Mouse (Mus musculus) spleen, adult 2 months (tissue): ENCODE measurements at regions not wholly inside any gene's neighbourhood (a gene's known extent, or its start where the extent isn't known, plus 50 kb on each side); places are given as distances from the start of the nearest gene placed in this dataset.
A peak's percentile ranks its signal among the peaks of the same experiment; 100 is the strongest.

ENCODE experiments used
- DNase-seq, 2 experiments: peaks; one replicate each; pipeline versions ENCODE4 v3.0.0 to v3.0.0-alpha.2; 2012 to 2021; ENCODE audit warnings: low spot score in 2 of 2, low read depth in 1 of 2
- H3K27ac ChIP-seq: fragments of 200-500 bp; 2 replicates; pipeline ENCODE4 v1.5.1; 2012; ENCODE audit warnings: low read length, inconsistent platforms; ENCODE audit not compliant: insufficient read depth
- H3K27me3 ChIP-seq: fragments of 200-500 bp; 2 replicates; pipeline ENCODE4 v1.6.1; 2012; ENCODE audit warnings: mild to moderate bottlenecking, moderate library complexity, low read length, inconsistent platforms; ENCODE audit not compliant: control insufficient read depth, insufficient read depth
- H3K36me3 ChIP-seq: fragments of 200-500 bp; 2 replicates; pipeline ENCODE4 v1.6.1; 2012; ENCODE audit warnings: mild to moderate bottlenecking, low read length, inconsistent platforms; ENCODE audit not compliant: control insufficient read depth, insufficient read depth
- H3K4me1 ChIP-seq: fragments of 200-500 bp; 2 replicates; pipeline ENCODE4 v1.6.1; 2011; ENCODE audit warnings: inconsistent platforms; ENCODE audit not compliant: control insufficient read depth, insufficient read depth, insufficient read length
- H3K4me3 ChIP-seq: fragments of 200-500 bp; 2 replicates; pipeline ENCODE4 v1.5.1; 2011; ENCODE audit warnings: mild to moderate bottlenecking, inconsistent platforms; ENCODE audit not compliant: insufficient read depth, insufficient read length; ENCODE audit errors: extremely low read depth
- CTCF ChIP-seq: fragments of 200-500 bp; IDR thresholded peaks from 2 replicates; pipeline ENCODE4 v1.5.1; 2011; ENCODE audit warnings: mild to moderate bottlenecking, inconsistent platforms; ENCODE audit not compliant: insufficient read depth, insufficient read length, insufficient replicate concordance; ENCODE audit errors: extremely low read depth
- POLR2A ChIP-seq: fragments of 200-500 bp; IDR thresholded peaks from 2 replicates; pipeline ENCODE4 v1.6.1; 2011; ENCODE audit warnings: low read depth, low read length, inconsistent platforms
- WGBS: fragments of 180-500 bp; shearing (Covaris S2); methylation state at CpG from one replicate; pipeline ENCODE4 v1.1.7; 2018; 5-methylcytosine and 5-hydroxymethylcytosine counted together

DNA sequence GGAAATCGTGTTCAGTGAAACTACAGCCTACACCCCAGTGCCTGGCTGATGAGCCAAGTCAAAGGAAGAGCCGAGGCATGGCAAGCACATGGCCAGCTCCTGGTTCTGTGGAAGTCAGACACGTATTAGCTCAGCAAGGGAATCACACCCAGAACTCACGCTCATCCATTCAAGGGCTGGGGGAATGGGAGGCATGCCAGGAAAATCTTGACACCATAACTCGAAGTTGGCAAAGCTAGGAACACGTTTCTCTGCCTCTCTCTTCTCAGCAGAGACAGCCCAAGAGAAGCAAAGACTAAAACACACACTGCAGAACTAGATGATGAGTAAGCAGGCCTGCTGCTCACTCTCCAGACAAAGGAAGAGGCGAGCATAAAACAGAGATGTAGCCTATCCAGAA lies 53.5 kb upstream of the Ypel5 start:
- no peak overlapping the region for H3K27ac ChIP-seq
- no peaks in the 10 kb centered on the region for H3K36me3 ChIP-seq
- no peak overlapping the region for H3K4me3 ChIP-seq
- no peaks in the 10 kb centered on the region for H3K4me1 ChIP-seq
- WGBS = 63% methylated on average over 7 of the region's 7 CpGs
- H3K27me3 ChIP-seq = no peaks in the 10 kb centered on the region
- TF ChIP-seq CTCF (no peak), POLR2A (no peak)
- no peak for DNase-seq

DNA sequence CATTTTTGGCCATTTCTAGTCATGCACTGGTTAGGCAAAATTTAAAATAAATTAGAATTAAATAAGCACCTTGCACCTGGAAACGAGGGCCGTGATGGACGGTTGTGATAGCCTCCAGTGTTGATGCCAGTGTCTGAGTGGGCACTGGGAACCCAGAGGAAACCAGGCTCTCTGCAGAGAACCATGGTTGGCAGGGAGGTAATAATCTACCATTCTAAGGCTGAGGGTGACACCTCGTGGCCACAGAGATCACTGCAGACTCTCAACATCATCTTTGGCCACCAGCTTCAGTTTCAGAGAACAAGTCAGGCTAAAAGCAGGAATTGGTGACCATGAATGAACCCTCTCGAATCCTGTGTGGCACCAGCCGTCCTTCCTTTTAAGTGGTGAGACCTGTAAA lies 54.5 kb upstream of the Ypel5 start:
- Histone ChIP-seq H3K27me3 (no peaks in the 10 kb centered on the region), H3K36me3 (no peaks in the 10 kb centered on the region), H3K4me3 (no peak overlapping the region), H3K4me1 (no peaks in the 10 kb centered on the region), H3K27ac (no peak overlapping the region)
- 8% methylated on average over 6 of the region's 6 CpGs for WGBS
- TF ChIP-seq CTCF (peak; percentile 57; the same call in 1 of the 2 replicates), POLR2A (no peak)
- DNase-seq = peak in 1 of 2 experiments; percentile 49

GRCm38 (mm10) chr17:72768266-72768665 lies 68.0 kb upstream of the Ypel5 start:
- WGBS = 61% methylated on average over 4 of the region's 4 CpGs
- no peaks in the 10 kb centered on the region for H3K36me3 ChIP-seq
- DNase-seq = no peak
- no peak overlapping the region for H3K27ac ChIP-seq
- H3K4me3 ChIP-seq = no peak overlapping the region
- H3K27me3 ChIP-seq = no peaks in the 10 kb centered on the region
- H3K4me1 ChIP-seq = no peaks in the 10 kb centered on the region
- no peak for TF ChIP-seq POLR2A

- H3K27me3 ChIP-seq = no peaks in the 10 kb centered on the region
- no peak for DNase-seq
- TF ChIP-seq POLR2A = no peak
- TF ChIP-seq CTCF = no peak
- no peaks in the 10 kb centered on the region for H3K4me1 ChIP-seq
- WGBS = 75% methylated on average over 3 of the region's 3 CpGs
- no peak overlapping the region for H3K4me3 ChIP-seq
- no peak overlapping the region for H3K27ac ChIP-seq
- H3K36me3 ChIP-seq = no peaks in the 10 kb centered on the region
These were observed 75.3 kb upstream of the Ypel5 start for GRCm38 (mm10) chr17:72760937-72761336.

GRCm38 (mm10) chr17:72746411-72746810 lies 89.8 kb upstream of the Ypel5 start:
- H3K36me3 ChIP-seq = no peaks in the 10 kb centered on the region
- no peak overlapping the region for H3K27ac ChIP-seq
- 52% methylated on average over 4 of the region's 4 CpGs for WGBS
- H3K27me3 ChIP-seq = no peaks in the 10 kb centered on the region
- no peaks in the 10 kb centered on the region for H3K4me1 ChIP-seq
- DNase-seq = no peak
- H3K4me3 ChIP-seq = no peak overlapping the region
- TF ChIP-seq POLR2A (no peak), CTCF (no peak)

DNA sequence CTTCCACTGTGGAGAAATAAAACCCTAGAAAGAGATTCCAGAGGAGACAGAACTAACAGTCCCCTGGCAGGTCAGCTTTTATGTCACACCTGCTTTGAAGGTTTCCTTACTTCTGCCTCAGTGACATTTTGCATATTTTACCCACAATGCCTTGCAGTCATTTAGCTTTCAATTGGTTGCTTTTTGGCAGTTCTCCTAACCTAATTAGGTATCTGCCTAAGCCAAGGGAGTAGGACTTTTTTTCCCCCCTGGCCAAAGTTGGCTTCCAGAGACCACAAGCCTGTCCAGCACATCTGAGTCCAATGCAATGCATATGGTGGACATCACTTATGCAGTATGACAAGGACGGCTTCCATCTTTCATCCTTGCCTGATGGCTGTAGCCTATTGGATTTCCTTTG lies 103.2 kb upstream of the Ypel5 start:
- Histone ChIP-seq H3K36me3 (no peaks in the 10 kb centered on the region), H3K4me3 (no peak overlapping the region), H3K27me3 (no peaks in the 10 kb centered on the region), H3K27ac (no peak overlapping the region), H3K4me1 (no peaks in the 10 kb centered on the region)
- no peak for TF ChIP-seq CTCF
- no peak for TF ChIP-seq POLR2A
- DNase-seq = no peak
- WGBS = 91% methylated on average over 1 of the region's 1 CpGs

- H3K27me3 ChIP-seq = no peaks in the 10 kb centered on the region
- H3K36me3 ChIP-seq = no peaks in the 10 kb centered on the region
- DNase-seq = no peak
- H3K4me1 ChIP-seq = no peaks in the 10 kb centered on the region
- 90% methylated on average over 6 of the region's 6 CpGs for WGBS
- H3K27ac ChIP-seq = no peak overlapping the region
- no peak for TF ChIP-seq POLR2A
- TF ChIP-seq CTCF = no peak
- no peak overlapping the region for H3K4me3 ChIP-seq
These were observed 104.6 kb upstream of the Ypel5 start for GRCm38 (mm10) chr17:72731691-72732090.

- Histone ChIP-seq H3K4me3 (no peak overlapping the region), H3K27ac (no peak overlapping the region), H3K4me1 (no peaks in the 10 kb centered on the region), H3K27me3 (no peaks in the 10 kb centered on the region), H3K36me3 (no peaks in the 10 kb centered on the region)
- no peak for TF ChIP-seq POLR2A
- TF ChIP-seq CTCF = no peak
- 90% methylated on average over 5 of the region's 5 CpGs for WGBS
- DNase-seq = no peak
These were observed 105.1 kb upstream of the Ypel5 start for GRCm38 (mm10) chr17:72731175-72731574.
